Comparison of ENCODE assay signal across 8 mouse cellular contexts in the genomic region with DNA sequence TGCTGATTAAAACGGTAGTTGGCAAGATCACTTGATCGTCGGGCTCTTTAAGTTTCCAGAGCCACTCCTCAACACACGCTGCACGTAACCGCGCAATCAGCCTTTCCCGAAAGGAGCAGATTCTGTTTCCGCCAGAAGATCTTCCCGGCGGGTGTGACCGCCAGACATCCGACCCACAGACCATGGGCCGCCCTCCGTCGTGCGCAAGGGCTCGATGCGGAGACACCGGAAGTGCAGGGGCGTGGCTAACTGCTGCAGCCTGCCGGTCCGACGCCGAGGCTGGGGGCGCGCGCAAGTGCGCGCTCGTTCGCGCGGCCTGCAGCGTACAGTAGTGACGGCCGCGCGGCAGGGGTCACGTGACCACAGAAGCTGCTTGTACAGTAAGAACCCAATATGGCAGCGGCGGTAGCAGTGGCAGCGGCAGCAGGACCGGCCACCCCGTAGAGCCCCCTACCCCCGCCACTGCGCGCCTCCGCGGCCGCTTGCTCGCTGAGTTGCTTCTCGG. TPM values are rescaled to one million over a fixed set of nuclear protein-coding genes. Genes with fewer than 3 reads are reported as not detected.
DNase-seq lines count a peak whose midpoint lies in the region; ATAC-seq lines count a peak whose summit lies in the region.

TSS of gene Asxl2 (plus strand) at position 328 of the 505 bp plus-strand sequence.

- H3K9ac ChIP-seq in heart, embryonic 14.5 days (ENCODE audit: low read length), result peak within 1 kb of the TSS; percentile 97
- peak within 1 kb of the TSS; percentile 98 for H3K9ac ChIP-seq in liver, embryonic 13.5 days
- H3K9ac ChIP-seq in stomach, embryonic 16.5 days (ENCODE audit: low read length), result peak within 1 kb of the TSS; percentile 98

- peak within 1 kb of the TSS; percentile 76 for H3K4me2 ChIP-seq in heart, embryonic 14.5 days (ENCODE audit: low read length)
- peak within 1 kb of the TSS; percentile 84 for H3K4me2 ChIP-seq in liver, embryonic 13.5 days
- H3K4me2 ChIP-seq in stomach, embryonic 16.5 days (ENCODE audit: low read depth, low read length), result peak within 1 kb of the TSS; percentile 59

- no peaks in the 10 kb centered on the region for H3K9me3 ChIP-seq in heart, embryonic 14.5 days (ENCODE audit: control insufficient read depth, low read length)
- no peaks in the 10 kb centered on the region for H3K9me3 ChIP-seq in liver, embryonic 13.5 days (replicated peaks)
- H3K9me3 ChIP-seq in stomach, embryonic 16.5 days (replicated peaks; ENCODE audit: control insufficient read depth, low read length), result no peaks in the 10 kb centered on the region

- H3K4me1 ChIP-seq in heart, embryonic 14.5 days (ENCODE audit: control insufficient read depth in 2 of 2, insufficient read depth in 2 of 2, low read length in 2 of 2), result peaks cover 5 to 22% of the 10 kb centered on the region in 2 experiments
- H3K4me1 ChIP-seq in liver, embryonic 13.5 days (replicated peaks), result peaks cover 48% of the 10 kb centered on the region
- peaks cover 21% of the 10 kb centered on the region for H3K4me1 ChIP-seq in stomach, embryonic 16.5 days (ENCODE audit: control insufficient read depth, insufficient read depth, low read length)

- peak within 1 kb of the TSS; percentile 97 to 99 for H3K27ac ChIP-seq in heart, embryonic 14.5 days (replicated peaks in 1 of 2; ENCODE audit: control insufficient read depth in 1 of 2, insufficient read depth in 1 of 2, low read depth in 2 of 2, low read length in 2 of 2)
- peak within 1 kb of the TSS; percentile 98 for H3K27ac ChIP-seq in liver, embryonic 13.5 days
- peak within 1 kb of the TSS; percentile 99 for H3K27ac ChIP-seq in stomach, embryonic 16.5 days (ENCODE audit: low read length)

- peak; percentile 98 for DNase-seq in c-Kit-negative CD71-positive TER-119-positive erythroid progenitor cells, embryonic 14.5 days (ENCODE audit: low read depth, low spot score)
- DNase-seq in fibroblast of lung, adult 2 months (ENCODE audit: low read depth), result peak; percentile 98
- DNase-seq in kidney, postnatal 14 days, result peak; percentile 100
- DNase-seq in liver, embryonic 13.5 days, result peak; percentile 98
- DNase-seq in neural tube, embryonic 10.5 days (ENCODE audit: extremely low spot score, low spot score), result peak; percentile 99

- WGBS in heart, embryonic 14.5 days, result under 1% methylated on average over 53 of the region's 53 CpGs
- WGBS in liver, embryonic 13.5 days (ENCODE audit: insufficient replicate concordance), result under 1% methylated on average over 53 of the region's 53 CpGs
- WGBS in stomach, embryonic 16.5 days, result under 1% methylated on average over 53 of the region's 53 CpGs

- H3K36me3 ChIP-seq in heart, embryonic 14.5 days (ENCODE audit: control insufficient read depth, insufficient read depth, low read length), result 0 out of 2 replicates have a peak, but pooled peaks cover 8% of the 10 kb centered on the region
- H3K36me3 ChIP-seq in liver, embryonic 13.5 days, result peaks cover 16% of the 10 kb centered on the region
- no peaks in the 10 kb centered on the region for H3K36me3 ChIP-seq in stomach, embryonic 16.5 days (ENCODE audit: control insufficient read depth, insufficient read depth, low read length)

- peak; percentile 80 for ATAC-seq in CD4-positive, CD25-positive, alpha-beta regulatory T cell, adult 4 months
- peak; percentile 97 for ATAC-seq in heart, embryonic 14.5 days (ENCODE audit: insufficient number of reproducible peaks, insufficient read depth, low FRiP score, low read depth)
- ATAC-seq in liver, embryonic 13.5 days (ENCODE audit: low read depth), result peak; percentile 92
- peak; percentile 96 for ATAC-seq in stomach, embryonic 16.5 days (ENCODE audit: insufficient read depth, low FRiP score)

- H3K4me3 ChIP-seq in heart, embryonic 14.5 days (ENCODE audit: control insufficient read depth in 1 of 2, insufficient read depth in 1 of 2, low read depth in 1 of 2, low read length in 2 of 2), result peak within 1 kb of the TSS; percentile 74 to 92
- peak within 1 kb of the TSS; percentile 94 for H3K4me3 ChIP-seq in liver, embryonic 13.5 days (replicated peaks)
- H3K4me3 ChIP-seq in stomach, embryonic 16.5 days (replicated peaks; ENCODE audit: low read length), result peak within 1 kb of the TSS; percentile 99

- H3K27me3 ChIP-seq in heart, embryonic 14.5 days (ENCODE audit: control insufficient read depth, insufficient read depth, low read length), result no peaks in the 10 kb centered on the region
- H3K27me3 ChIP-seq in liver, embryonic 13.5 days, result no peaks in the 10 kb centered on the region
- H3K27me3 ChIP-seq in stomach, embryonic 16.5 days (ENCODE audit: control insufficient read depth, insufficient read depth, low read length), result no peaks in the 10 kb centered on the region

RNA-seq across cellular contexts. Expression of gene Asxl2, which starts in this region (rescaled TPM):
- 10 to 100 TPM; 55.6 to 64.8 TPM for polyA plus RNA-seq in CD4-positive, CD25-positive, alpha-beta regulatory T cell, adult 4 months (2017; shearing (Covaris generic))
- 18.7 and 21.6 TPM in 2 replicates for polyA plus RNA-seq in heart, embryonic 14.5 days (2014; fragmentation: Nextera tagmentation; extraction: Ambion mirVana)
- 9.6 and 12.3 TPM in 2 replicates for polyA plus RNA-seq in liver, embryonic 13.5 days (2015; fragmentation: Nextera tagmentation; extraction: Ambion mirVana)
- polyA plus RNA-seq in stomach, embryonic 16.5 days (2015; fragmentation: Nextera tagmentation; extraction: Ambion mirVana), result 18.3 and 18.8 TPM in 2 replicates

Comparison
In these comparisons a context has a peak if more than half of its experiments do, and no peak if none do; other contexts are left out.
1. Peak in every context shown above with its lines: DNase-seq, ATAC-seq, H3K4me3 ChIP-seq and H3K27ac ChIP-seq.